Mouse (Mus musculus) urinary bladder, postnatal 25 days (tissue): Measurements from ENCODE around the gene 1810065E05Rik.

Experiments
- DNase-seq: peaks from one replicate; pipeline ENCODE4 v3.0.0; 2022; ENCODE audit warnings: low spot score

Gene 1810065E05Rik

GRCm38 (mm10) chr11:58420815-58421214 is at the start of gene 1810065E05Rik:
Gene 1810065E05Rik (plus strand): TSS chr11:58421111.
- no peak for DNase-seq

- no peak for DNase-seq
These were observed 43.6 kb upstream of the 1810065E05Rik start for GRCm38 (mm10) chr11:58377273-58377672.

DNA sequence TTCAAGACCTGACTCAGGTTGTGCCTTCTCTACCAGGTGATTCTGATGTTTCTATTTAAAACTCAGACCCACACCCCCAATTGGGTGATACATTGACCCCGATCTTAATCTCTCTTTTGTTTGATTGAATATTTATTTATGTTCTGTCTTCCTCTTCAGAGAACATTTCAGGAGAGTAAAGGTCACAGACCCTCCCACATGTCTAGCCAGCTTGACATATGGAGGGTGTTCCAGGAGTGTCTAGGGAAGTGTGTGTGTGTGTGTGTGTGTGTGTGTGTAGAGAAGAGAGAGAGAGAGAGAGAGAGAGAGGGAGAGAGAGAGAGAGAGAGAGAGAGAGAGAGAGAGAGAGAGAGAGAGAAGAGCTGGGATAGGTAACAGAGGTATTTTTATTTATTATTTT is 43.2 kb upstream of the 1810065E05Rik start:
- DNase-seq, result no peak

- no peak for DNase-seq
These were observed 42.1 kb upstream of the 1810065E05Rik start, which contains the start of gene Lypd8 for GRCm38 (mm10) chr11:58378763-58379278. Gene Lypd8 (plus strand): TSS chr11:58379043.

GRCm38 (mm10) chr11:58379516-58379915 is 41.4 kb upstream of the 1810065E05Rik start:
- DNase-seq, result no peak

DNA sequence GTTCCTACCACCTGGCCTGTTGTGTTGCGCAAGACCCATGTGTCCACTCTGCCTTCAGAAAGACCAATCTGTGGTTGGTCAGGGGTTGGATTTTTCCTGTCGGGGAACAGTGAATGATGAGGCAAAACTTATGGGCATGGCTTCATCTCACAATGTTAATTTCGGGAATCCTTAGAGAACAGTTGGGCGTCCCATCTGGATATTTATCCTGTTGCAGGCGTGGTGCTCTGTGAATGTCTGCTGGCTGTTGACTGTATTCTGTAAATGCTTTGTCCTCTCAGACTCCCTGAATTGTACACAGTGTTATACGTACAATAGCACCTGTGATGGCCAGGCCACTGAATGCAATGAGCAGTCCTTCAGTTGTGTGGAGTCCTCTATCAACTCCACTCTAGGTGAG is 38.4 kb upstream of the 1810065E05Rik start:
- no peak for DNase-seq

DNA sequence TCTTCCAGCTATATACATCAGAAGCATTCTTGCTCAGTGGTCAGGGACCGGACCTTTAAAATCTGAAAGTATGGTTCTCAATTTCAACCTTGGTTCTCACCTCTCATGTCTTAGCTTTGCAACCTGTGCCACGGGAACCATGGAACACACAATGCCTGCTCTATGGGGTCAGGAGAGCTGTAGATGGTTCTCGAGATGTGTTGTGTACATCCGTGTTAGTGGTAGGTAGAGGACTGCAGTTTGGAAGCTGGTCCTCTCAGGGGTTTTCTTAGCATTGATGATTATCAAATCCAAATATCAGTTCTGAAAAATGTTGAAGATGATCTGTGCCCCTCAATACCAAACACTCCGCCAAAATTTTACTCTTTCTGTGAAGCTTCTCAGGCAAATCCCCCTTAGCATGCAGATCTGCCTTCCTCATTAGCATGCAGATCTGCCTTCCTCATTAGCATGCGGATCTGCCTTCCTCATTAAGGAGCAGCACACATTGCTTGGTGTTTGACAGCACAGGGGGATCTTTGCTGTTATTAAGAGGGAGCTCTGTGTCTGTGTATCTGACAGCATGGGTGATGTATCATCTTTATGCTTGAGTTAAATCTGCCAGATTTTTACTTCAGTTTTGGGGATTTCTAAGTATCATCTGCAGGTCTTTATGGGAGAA is 20.8 kb upstream of the 1810065E05Rik start:
- DNase-seq, result no peak

- DNase-seq, result no peak
These were observed 20.3 kb upstream of the 1810065E05Rik start for GRCm38 (mm10) chr11:58400655-58401054.

- DNase-seq, result no peak
These were observed 12.8 kb upstream of the 1810065E05Rik start for GRCm38 (mm10) chr11:58408066-58408465.

DNA sequence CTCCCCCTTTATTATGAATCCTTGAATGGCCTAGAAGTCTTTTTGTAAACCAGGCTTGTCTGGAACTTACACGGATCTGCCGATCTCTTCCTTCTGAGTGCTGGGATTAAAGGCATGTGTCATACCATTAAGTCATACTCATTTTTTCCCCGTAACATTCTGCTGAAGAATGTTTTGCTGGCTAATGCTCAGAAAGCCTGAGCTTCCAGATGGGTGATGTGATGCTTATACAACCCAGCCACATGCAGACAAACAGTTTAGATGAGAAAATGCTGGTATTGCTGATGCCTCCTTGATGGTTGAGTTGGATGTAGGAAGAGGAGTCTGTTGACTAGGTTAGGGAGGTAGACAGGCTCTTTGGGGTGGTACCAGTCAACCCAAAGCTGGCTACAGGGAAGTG is 2.6 kb upstream of the 1810065E05Rik start:
- no peak for DNase-seq

DNA sequence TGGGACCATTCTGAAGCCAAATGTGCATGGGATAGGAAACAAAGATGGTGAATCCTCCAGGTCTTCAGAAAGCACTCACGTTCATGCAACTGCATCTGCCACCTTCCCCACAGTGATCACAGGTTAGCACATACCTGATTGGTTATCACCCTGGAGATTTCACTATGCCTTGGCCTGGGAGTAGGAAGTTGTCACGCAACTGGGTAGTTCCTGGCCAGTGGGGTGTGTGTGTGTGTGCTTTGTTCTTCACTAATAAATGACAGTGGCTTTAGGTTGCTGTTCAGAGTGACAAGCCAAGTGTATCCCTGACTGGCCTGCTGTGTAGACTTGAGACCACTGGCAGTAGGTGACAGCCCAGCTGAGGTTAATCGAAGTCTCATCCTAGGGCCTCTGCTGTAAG is 11.3 kb downstream of the 1810065E05Rik start, which contains the start of gene Gm12253:
Gene Gm12253 (plus strand): TSS at position 301 of the 400 bp plus-strand sequence.
- DNase-seq, result no peak

DNA sequence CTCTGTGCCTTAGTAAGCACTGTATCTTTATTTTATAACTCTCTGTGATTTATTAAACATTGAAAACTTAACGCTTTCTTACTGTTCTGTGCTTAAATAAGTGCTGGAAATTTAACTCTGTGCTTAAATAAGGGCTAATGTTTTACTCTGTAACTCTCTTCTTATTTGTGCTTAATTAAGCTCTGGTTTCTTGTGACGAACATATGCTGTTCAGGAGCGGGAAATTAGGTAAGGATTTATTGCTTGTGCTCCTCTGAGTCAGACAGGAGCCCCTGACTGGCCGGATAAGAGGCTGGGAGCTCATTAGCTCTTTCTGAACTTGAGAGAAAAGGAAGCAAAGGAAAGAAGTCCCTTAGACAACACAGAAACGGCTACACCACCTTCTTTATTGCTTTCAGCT is 17.0 kb downstream of the 1810065E05Rik start:
- DNase-seq, result no peak

DNA sequence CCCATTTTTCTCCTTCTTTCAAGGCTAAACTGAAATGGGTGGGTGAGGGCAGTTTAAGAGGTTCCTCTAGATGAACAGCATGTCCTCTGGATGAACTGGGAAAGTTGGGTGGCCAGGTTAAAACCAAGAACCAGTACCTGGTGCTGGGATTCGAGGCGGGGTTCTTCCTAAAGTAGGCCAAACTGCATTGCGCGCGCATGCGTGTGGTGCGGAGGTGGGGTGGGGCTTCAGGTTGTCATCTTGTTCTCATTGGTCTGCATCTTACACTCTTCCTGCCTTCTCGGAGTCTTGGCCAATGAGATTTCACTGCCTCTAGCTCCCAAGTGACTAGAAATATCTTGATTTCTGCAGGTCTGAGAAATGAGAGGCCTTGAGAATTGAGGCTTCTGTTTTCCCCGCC is 31.8 kb downstream of the 1810065E05Rik start, which contains the start of gene Lypd9:
Gene Lypd9 (minus strand): TSS at position 165 of the 400 bp plus-strand sequence.
- DNase-seq, result no peak

DNA sequence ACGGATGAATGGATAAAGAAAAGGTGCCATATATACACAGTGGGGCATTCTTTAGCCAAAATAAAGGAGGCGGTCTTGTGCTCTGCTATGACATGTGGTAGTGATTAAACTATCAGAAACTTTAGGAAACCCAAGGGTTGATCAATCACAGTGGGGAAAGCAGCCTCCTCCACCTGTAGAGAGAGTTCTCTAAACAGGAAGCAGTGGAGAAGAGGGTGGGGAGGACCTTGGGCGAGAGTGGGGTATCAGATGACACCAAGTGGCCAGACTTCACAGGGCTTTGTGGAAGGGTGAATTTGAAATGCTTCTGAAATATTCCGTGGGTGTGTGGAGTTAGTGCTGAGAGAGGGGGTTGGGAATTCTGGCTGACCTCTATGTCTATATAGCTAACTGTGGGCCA is 32.7 kb downstream of the 1810065E05Rik start:
- no peak for DNase-seq

DNA sequence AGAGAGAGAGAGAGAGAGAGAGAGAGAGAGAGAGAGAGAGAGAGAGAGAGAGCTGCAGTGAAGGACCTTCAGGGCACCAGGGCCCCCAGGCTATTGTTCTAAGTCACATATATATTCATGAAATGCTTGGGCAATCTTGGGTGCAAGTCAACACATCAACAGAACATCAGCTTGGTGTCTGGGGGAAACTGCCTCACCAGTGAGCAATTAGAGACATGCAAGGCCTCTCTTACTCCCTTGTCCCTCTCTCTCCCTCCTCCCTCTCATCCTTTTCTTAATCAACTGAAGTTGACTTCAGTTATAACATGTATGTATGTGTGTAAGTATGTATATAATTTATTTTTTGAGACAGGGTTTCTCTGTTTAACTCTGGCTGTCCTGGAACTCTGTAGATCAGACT is 41.3 kb downstream of the 1810065E05Rik start, which contains the start of gene Olfr30:
Gene Olfr30 (minus strand): TSS at position 101 of the 400 bp plus-strand sequence.
- no peak for DNase-seq
